Mouse (Mus musculus): ENCODE results near the gene Iqsec1. TPM values are rescaled to one million over a fixed set of nuclear protein-coding genes. Genes with fewer than 3 reads are reported as not detected.

Gene Iqsec1
- total and polyA plus RNA-seq, 3 experiments: 17.0 to 90.4 (median 83.5) TPM

GRCm38 (mm10) chr6:90984101-90984500 is 4.4 kb downstream of the Iqsec1 start:
- peaks cover 67% of the 10 kb centered on the region for H3K27me3 ChIP-seq (replicated peaks)
- H3K36me3 ChIP-seq (replicated peaks in 1 of 2; ENCODE audit: control insufficient read depth in 1 of 2, insufficient read depth in 1 of 2, low read length in 1 of 2): no peaks in the 10 kb centered on the region
- no peak overlapping the region for H3K4me3 ChIP-seq (replicated peaks in 1 of 3; ENCODE audit: low read depth in 2 of 3, low read length in 2 of 3, poor library complexity in 1 of 3)
- TF ChIP-seq CHD2 (IDR thresholded peaks at IDR 0.05; ENCODE audit: low read length): no peak
- dilution Hi-C loops (cut with MboI; ENCODE audit: extremely low pct_ligation_motif_present, extremely low pct_unique_long_range_greater_than_20kb, low sequenced_read_pairs) (no loop called here), in situ Hi-C loops (cut with MboI; ENCODE audit: low pct_ligation_motif_present, low pct_unique_long_range_greater_than_20kb, low sequenced_read_pairs) (no loop called here)
- H3K27ac ChIP-seq (ENCODE audit: insufficient read depth, low read depth): no peak overlapping the region
- H3K79me2 ChIP-seq (replicated peaks; ENCODE audit: control insufficient read depth, extremely low read depth, insufficient read depth, poor library complexity, severe bottlenecking): no peaks in the 10 kb centered on the region
- no peak overlapping the region for H3K4me2 ChIP-seq (ENCODE audit: insufficient read depth, low read depth, poor library complexity, severe bottlenecking)
- H3K9me3 ChIP-seq (replicated peaks; ENCODE audit: low read length): peaks cover 7% of the 10 kb centered on the region
- peaks cover 0 to 2% of the 10 kb centered on the region in 2 experiments; a peak in 2 of 4 replicates for H3K4me1 ChIP-seq (ENCODE audit: control insufficient read depth in 1 of 2, insufficient read depth in 2 of 2)
- no peak overlapping the region for H3K9ac ChIP-seq (ENCODE audit: insufficient read depth, low read depth)
- no peak for DNase-seq (ENCODE audit: extremely low read depth)

DNA sequence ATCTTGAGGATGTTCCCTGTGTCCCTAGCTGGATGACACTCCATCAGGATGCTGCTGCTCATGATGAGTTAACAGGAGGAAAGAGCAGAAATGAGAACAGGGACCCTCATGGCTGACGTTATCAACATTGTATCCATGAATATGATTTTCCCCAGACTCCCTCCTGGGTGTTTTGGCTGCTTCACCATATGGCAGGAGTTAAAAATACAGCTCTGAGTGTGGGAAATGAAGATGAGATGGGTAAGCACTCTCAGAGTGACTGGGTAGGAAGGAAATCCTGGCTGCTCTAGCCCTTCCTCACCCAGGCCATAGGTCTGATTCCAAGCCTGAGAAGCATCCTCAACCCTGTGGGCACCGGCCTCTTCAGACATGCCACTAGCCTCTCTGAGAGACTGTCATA is 14.2 kb downstream of the Iqsec1 start:
- no peak for DNase-seq (ENCODE audit: extremely low read depth)
- H3K9me3 ChIP-seq (replicated peaks; ENCODE audit: low read length): no peaks in the 10 kb centered on the region
- H3K9ac ChIP-seq (ENCODE audit: insufficient read depth, low read depth): no peak overlapping the region
- in situ Hi-C loops (cut with MboI; ENCODE audit: low pct_ligation_motif_present, low pct_unique_long_range_greater_than_20kb, low sequenced_read_pairs): no loop called here
- dilution Hi-C loops (cut with MboI; ENCODE audit: extremely low pct_ligation_motif_present, extremely low pct_unique_long_range_greater_than_20kb, low sequenced_read_pairs): no loop called here
- peaks cover 5% of the 10 kb centered on the region for H3K27me3 ChIP-seq (replicated peaks)
- no peak overlapping the region for H3K27ac ChIP-seq (ENCODE audit: insufficient read depth, low read depth)
- H3K4me2 ChIP-seq (ENCODE audit: insufficient read depth, low read depth, poor library complexity, severe bottlenecking): no peak overlapping the region
- no peaks in the 10 kb centered on the region for H3K36me3 ChIP-seq (replicated peaks in 1 of 2; ENCODE audit: control insufficient read depth in 1 of 2, insufficient read depth in 1 of 2, low read length in 1 of 2)
- TF ChIP-seq CHD2 (IDR thresholded peaks at IDR 0.05; ENCODE audit: low read length) (no peak), POLR2AphosphoS2 (IDR thresholded peaks at IDR 0.05; ENCODE audit: low read depth, low read length) (no peak), CTCF (conservative IDR thresholded peaks at IDR 0.05 in 1 of 2, IDR thresholded peaks at IDR 0.05 in 1 of 2; ENCODE audit: low read depth in 2 of 2, low read length in 2 of 2) (no peak), RCOR1 (conservative IDR thresholded peaks at IDR 0.05; ENCODE audit: low read depth, low read length) (no peak), RAD21 (IDR thresholded peaks at IDR 0.05; ENCODE audit: low read depth, low read length) (no peak), EP300 (IDR thresholded peaks at IDR 0.05; ENCODE audit: low read length) (no peak), JUND (conservative IDR thresholded peaks at IDR 0.05; ENCODE audit: low read depth, low read length) (no peak)
- no peaks in the 10 kb centered on the region for H3K79me2 ChIP-seq (replicated peaks; ENCODE audit: control insufficient read depth, extremely low read depth, insufficient read depth, poor library complexity, severe bottlenecking)
- H3K4me1 ChIP-seq (ENCODE audit: control insufficient read depth in 1 of 2, insufficient read depth in 2 of 2): peaks cover 9 to 14% of the 10 kb centered on the region in 2 experiments
- H3K4me3 ChIP-seq (replicated peaks in 1 of 3; ENCODE audit: low read depth in 2 of 3, low read length in 2 of 3, poor library complexity in 1 of 3): no peak overlapping the region

GRCm38 (mm10) chr6:90969341-90969871 is 19.1 kb downstream of the Iqsec1 start:
- DNase-seq (ENCODE audit: extremely low read depth): peak; percentile 40
- Histone ChIP-seq H3K4me3 (replicated peaks in 1 of 3; ENCODE audit: low read depth in 2 of 3, low read length in 2 of 3, poor library complexity in 1 of 3) (no peak overlapping the region), H3K27ac (ENCODE audit: insufficient read depth, low read depth) (no peak overlapping the region), H3K36me3 (replicated peaks in 1 of 2; ENCODE audit: control insufficient read depth in 1 of 2, insufficient read depth in 1 of 2, low read length in 1 of 2) (no peaks in the 10 kb centered on the region), H3K27me3 (replicated peaks) (peaks cover 8% of the 10 kb centered on the region), H3K79me2 (replicated peaks; ENCODE audit: control insufficient read depth, extremely low read depth, insufficient read depth, poor library complexity, severe bottlenecking) (no peaks in the 10 kb centered on the region), H3K9me3 (replicated peaks; ENCODE audit: low read length) (no peaks in the 10 kb centered on the region), H3K4me2 (ENCODE audit: insufficient read depth, low read depth, poor library complexity, severe bottlenecking) (no peak overlapping the region), H3K4me1 (ENCODE audit: control insufficient read depth in 1 of 2, insufficient read depth in 2 of 2) (peaks cover 9 to 21% of the 10 kb centered on the region in 2 experiments), H3K9ac (ENCODE audit: insufficient read depth, low read depth) (no peak overlapping the region)
- in situ Hi-C loops (cut with MboI; ENCODE audit: low pct_ligation_motif_present, low pct_unique_long_range_greater_than_20kb, low sequenced_read_pairs): no loop called here
- dilution Hi-C loops (cut with MboI; ENCODE audit: extremely low pct_ligation_motif_present, extremely low pct_unique_long_range_greater_than_20kb, low sequenced_read_pairs): no loop called here
- peak; percentile 85 for TF ChIP-seq EP300 (IDR thresholded peaks at IDR 0.05; ENCODE audit: low read length)
- no peak for TF ChIP-seq USF2 (conservative IDR thresholded peaks at IDR 0.05; ENCODE audit: low read depth, low read length)
- no peak for TF ChIP-seq MAZ (IDR thresholded peaks at IDR 0.05; ENCODE audit: low read depth, low read length)
- peak; percentile 47; the same call in 1 of the 2 replicates for TF ChIP-seq TCF12 (IDR thresholded peaks at IDR 0.05; ENCODE audit: low read depth, low read length)
- TF ChIP-seq NRF1 (IDR thresholded peaks at IDR 0.05; ENCODE audit: low read depth, low read length): no peak
- TF ChIP-seq MXI1 (IDR thresholded peaks at IDR 0.05; ENCODE audit: low read depth, low read length): no peak; the same call in 1 of the 2 replicates
- no peak for TF ChIP-seq SIN3A (IDR thresholded peaks at IDR 0.05; ENCODE audit: low read length)
- TF ChIP-seq ETS1 (conservative IDR thresholded peaks at IDR 0.05; ENCODE audit: low read depth, low read length): peak; percentile 29; the same call in 1 of the 2 replicates
- no peak for TF ChIP-seq USF1 (IDR thresholded peaks at IDR 0.05; ENCODE audit: low read depth, low read length)
- TF ChIP-seq CHD2 (IDR thresholded peaks at IDR 0.05; ENCODE audit: low read length): no peak
- no peak for TF ChIP-seq ZKSCAN1 (IDR thresholded peaks at IDR 0.05; ENCODE audit: borderline replicate concordance, low read depth, low read length)
- TF ChIP-seq CTCF (conservative IDR thresholded peaks at IDR 0.05 in 1 of 2, IDR thresholded peaks at IDR 0.05 in 1 of 2; ENCODE audit: low read depth in 2 of 2, low read length in 2 of 2): no peak
- TF ChIP-seq HCFC1 (IDR thresholded peaks at IDR 0.05; ENCODE audit: low read depth, low read length): no peak
- no peak for TF ChIP-seq PAX5 (IDR thresholded peaks at IDR 0.05; ENCODE audit: low read length)
- no peak for TF ChIP-seq ELF1 (IDR thresholded peaks at IDR 0.05; ENCODE audit: low read depth, low read length)
- TF ChIP-seq JUND (conservative IDR thresholded peaks at IDR 0.05; ENCODE audit: low read depth, low read length): no peak
- peak; percentile 41 for TF ChIP-seq ZNF384 (IDR thresholded peaks at IDR 0.05; ENCODE audit: low read depth, low read length)
- TF ChIP-seq MAFK (IDR thresholded peaks at IDR 0.05; ENCODE audit: insufficient replicate concordance, low read length): no peak
- no peak for TF ChIP-seq POLR2AphosphoS2 (IDR thresholded peaks at IDR 0.05; ENCODE audit: low read depth, low read length)
- TF ChIP-seq SMC3 (IDR thresholded peaks at IDR 0.05; ENCODE audit: low read depth, low read length): no peak
- TF ChIP-seq MYC (IDR thresholded peaks at IDR 0.05; ENCODE audit: low read depth, low read length): no peak
- TF ChIP-seq POLR2A (IDR thresholded peaks at IDR 0.05; ENCODE audit: low read depth, low read length): no peak
- TF ChIP-seq CHD1 (IDR thresholded peaks at IDR 0.05; ENCODE audit: low read depth, low read length): no peak
- TF ChIP-seq JUN (IDR thresholded peaks at IDR 0.05; ENCODE audit: insufficient read depth, low read depth, low read length): no peak
